Mouse (Mus musculus) telencephalon, adult 2 months (tissue): Measurements from ENCODE around the gene 2700097O09Rik.
"Not testable (repeated sequence)": the region's sequence is repeated elsewhere in the genome, so short reads cannot be mapped to it uniquely, and the experiment has no call there.

ENCODE experiments used
- DNase-seq: peaks from one replicate; pipeline ENCODE4 v3.0.0-alpha.2; 2011; ENCODE audit warnings: low read depth, low spot score

Gene 2700097O09Rik

DNA sequence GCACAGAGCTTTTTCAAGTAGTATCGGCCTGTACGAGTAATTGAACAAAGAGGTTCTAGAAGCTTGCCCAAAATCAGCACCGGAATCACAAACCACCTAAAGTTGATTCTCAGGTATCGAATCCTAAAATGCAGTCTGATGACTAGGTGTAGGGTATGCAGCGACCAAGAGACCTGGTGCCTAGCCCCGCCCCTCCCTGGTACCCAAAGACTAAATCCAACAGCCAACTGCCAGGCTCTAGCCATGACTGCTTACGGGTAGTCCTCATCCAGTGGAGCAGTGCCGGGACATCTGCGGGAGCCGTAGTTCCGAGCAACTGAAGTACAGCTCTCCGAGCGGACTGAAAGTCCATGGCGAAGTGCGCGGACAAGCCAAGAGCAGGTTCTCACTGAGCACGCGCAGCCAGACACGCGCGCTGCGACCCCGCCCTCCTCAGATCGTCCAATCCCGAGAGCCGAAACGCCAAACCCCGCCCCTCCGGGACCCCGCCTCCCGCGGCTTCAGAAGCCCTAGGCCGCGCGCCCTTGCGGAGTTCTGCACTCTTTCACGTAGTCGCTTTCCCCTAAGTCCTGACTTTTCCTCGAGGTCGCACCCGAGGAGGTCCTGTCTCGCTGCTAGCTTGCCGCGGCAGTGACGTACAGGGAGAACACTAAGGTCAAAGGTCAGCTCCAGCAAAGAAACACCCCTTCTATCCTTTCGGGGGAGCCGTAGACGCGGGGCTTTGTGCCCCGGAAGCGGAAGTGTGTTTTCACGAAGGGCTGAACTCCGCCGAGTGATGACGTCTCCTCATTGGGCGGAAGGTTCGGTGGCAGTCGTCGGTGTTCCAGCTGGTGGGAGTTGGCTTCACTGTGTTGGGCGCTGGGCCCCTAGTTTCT lies at the start of gene 2700097O09Rik, which contains the start of gene Srp54a:
2700097O09Rik (minus strand) TSS at position 385 of the 875 bp plus-strand sequence.
Srp54a (plus strand) TSS at position 537 of the 875 bp plus-strand sequence.
- peak; percentile 92 for DNase-seq

DNA sequence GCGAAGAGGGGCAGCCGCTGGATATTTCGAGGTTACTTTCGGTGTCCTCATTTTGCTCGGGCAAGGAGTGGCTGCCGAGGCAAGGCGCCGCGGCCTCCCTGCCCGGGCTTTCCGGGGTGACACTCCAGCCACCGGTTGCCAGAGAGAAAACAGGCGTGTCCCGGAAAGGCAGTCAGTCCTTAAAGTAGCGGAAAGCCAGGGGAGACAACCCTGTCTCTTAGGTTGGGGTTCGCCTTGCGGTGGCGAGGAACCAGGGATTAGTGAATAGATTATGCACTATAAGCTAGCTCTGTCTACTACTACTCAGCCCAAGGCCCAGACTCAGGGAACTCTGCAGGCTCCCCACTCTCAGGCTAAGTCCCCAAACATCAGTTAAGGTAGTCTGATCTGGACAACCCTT lies 44.8 kb upstream of the 2700097O09Rik start:
- DNase-seq = not testable (repeated sequence)

DNA sequence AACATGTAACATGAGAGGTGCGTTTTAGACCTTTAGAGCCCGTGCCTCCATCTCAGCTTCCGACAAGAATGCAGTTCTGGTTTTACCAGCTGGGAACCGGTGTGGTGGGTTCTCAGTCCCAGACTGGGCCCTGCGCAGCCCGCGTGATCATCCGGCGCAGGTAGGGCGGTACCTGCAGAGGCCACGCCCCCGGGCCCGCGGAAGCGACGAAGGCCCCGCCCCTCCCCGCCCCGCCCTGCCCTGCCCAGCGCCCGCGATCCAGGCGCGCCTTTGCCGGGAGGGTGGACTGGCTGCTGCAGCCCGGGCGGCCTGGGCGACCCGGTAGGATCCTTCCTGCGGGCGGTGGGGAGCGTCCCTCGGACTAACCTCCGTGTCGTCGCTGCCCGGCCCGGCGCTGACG lies 44.3 kb upstream of the 2700097O09Rik start, which contains the start of gene Fam177a:
Fam177a (plus strand) TSS at position 228 of the 400 bp plus-strand sequence.
- DNase-seq = not testable (repeated sequence)

GRCm38 (mm10) chr12:55112616-55113015 lies 32.7 kb upstream of the 2700097O09Rik start:
- DNase-seq = not testable (repeated sequence)

- DNase-seq = not testable (repeated sequence)
These were observed 12.2 kb upstream of the 2700097O09Rik start for GRCm38 (mm10) chr12:55092127-55092526.

GRCm38 (mm10) chr12:55080601-55080942 lies 662 bp upstream of the 2700097O09Rik start:
- not testable (repeated sequence) for DNase-seq

GRCm38 (mm10) chr12:55078706-55079105 lies 1.2 kb downstream of the 2700097O09Rik start:
- DNase-seq = not testable (repeated sequence)

DNA sequence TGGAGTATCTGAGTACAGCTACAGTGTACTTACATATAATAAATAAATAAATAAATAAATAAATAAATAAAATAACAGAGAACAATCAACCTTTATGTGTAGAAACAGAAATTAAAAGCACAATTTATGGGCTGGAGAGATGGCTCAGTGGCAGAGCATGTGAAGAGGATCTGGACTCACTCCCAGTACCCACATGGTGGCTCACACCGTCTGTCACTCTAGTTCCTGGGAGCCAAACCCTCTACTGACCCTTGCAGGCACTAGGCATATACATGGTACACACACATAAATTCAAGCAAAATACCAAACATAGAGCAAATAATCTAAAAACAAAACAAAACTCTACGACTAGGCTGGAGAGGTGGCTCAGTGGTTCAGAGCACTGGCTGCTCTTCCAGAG lies 4.6 kb downstream of the 2700097O09Rik start:
- no peak for DNase-seq

DNA sequence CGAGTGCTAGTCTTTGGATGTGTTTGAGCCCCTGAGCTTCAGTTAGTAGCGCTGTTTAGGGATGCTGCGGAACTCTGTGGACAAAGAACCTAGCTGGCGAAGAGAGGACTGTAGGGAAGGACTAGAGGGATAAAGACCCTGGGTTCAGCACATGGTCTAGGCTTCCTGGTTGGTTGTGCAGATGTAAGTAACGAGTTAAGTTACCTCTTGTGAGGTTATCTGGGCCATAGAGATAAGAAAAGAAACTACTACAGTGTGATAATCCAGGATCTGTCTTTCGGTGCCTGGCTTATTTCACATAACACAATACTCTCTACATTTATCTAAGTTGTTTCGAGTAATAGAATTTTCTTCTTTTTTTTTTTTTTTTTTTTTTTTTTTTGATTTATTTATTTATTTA lies 6.2 kb downstream of the 2700097O09Rik start:
- no peak for DNase-seq

DNA sequence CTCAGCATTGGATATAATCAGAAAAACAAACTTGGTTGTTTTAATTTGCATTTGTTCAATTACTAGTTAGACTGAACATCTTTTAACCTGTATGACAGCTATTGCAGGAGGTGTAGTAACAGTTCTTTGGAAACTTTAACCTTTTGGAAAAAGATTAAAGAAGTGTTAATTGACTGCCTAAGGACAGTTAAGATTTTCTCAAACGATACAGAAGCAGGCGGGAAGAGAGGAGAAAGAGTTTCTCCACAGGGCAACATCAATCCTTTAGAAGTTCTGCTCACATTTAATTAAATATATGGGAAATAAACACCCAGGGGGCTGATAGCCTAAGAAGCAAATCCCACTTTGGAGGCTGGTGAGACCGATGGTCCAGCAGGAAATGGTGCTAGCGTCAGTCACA lies 7.4 kb downstream of the 2700097O09Rik start:
- DNase-seq = no peak

- no peak for DNase-seq
These were observed 17.8 kb downstream of the 2700097O09Rik start for GRCm38 (mm10) chr12:55062141-55062540.

DNA sequence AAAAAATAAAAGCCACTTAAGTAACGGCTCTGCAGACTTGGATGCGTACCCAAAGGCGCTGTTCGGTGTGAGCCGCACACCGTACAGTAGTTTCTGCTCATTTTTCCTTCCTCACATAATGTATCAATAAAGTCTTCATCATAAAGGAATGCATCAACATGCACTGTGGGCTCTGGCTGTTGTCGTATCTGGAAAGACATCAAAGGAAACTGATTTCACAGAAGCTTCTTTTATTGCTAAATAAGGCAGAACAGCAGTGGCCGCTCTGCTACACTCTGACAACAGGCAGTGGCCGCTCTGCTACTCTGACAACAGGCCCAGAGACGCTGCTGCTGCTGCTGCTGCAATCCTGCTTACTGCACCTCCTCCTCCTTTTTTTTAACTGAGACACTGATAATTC lies 18.9 kb downstream of the 2700097O09Rik start:
- DNase-seq = no peak

GRCm38 (mm10) chr12:55060212-55060898 lies 19.6 kb downstream of the 2700097O09Rik start:
- DNase-seq = no peak

- no peak for DNase-seq
These were observed 20.1 kb downstream of the 2700097O09Rik start for GRCm38 (mm10) chr12:55059812-55060211.

GRCm38 (mm10) chr12:55058865-55059615 lies 20.9 kb downstream of the 2700097O09Rik start:
- no peak for DNase-seq

- DNase-seq = no peak
These were observed 23.2 kb downstream of the 2700097O09Rik start for GRCm38 (mm10) chr12:55056703-55057102.

DNA sequence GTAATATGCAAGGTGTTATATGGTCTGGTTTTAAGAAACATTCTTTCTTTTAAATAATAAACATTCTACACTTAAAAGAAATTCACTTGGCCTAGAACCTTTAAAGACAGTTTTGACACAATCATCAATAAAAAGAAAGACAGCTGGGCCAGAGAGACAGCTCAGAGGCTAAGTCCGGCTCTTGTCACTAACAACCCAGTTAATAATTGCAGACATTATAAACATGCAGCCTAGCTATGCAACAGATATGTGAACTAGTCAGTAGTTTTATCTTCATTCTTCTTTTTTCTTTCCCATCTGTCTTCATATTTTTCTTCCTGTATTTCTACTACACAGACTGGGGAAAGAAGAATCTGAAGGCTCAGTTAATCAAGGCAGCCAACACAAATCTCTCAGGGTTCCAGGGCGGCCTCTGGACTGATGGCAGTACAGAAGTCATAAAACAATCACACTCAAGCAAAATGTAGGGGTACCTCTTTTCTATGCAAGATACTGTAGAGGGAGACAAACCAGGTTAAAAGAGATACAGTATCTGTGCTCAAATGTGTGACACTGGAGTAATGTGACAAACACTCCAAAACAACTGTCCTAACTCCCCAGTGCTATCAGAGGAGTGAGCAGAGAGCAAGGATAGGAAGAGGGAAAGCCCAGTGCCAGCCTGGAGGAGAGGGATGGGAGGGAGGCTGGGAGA lies 25.2 kb downstream of the 2700097O09Rik start:
- no peak for DNase-seq

- DNase-seq = no peak
These were observed 26.6 kb downstream of the 2700097O09Rik start for GRCm38 (mm10) chr12:55053267-55053666.

GRCm38 (mm10) chr12:55051210-55052173 lies 28.4 kb downstream of the 2700097O09Rik start:
- DNase-seq = no peak
